13 mouse cellular contexts compared by ENCODE assay signal in the genomic region with DNA sequence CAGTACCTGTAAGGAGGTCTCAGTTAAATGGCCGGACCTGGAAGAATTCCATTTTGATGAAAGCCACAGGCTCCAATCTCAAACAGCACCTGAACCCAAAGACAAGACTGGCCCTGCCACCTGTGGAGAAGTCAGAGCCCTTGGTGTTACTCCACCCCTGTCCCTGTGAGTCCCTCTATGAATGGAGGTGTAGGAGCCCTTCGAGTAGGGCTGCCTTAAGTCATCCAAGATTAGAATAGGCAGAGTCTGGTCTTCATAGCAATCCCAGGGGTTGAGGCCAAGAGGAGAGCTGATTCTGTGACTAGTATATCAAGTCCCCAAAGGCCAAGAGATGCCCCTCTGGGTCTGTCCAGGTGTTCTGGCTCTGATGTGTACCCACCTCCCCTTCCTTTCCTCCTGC. TPM values are rescaled to one million over a fixed set of nuclear protein-coding genes. Genes with fewer than 3 reads are reported as not detected.
A peak's percentile ranks its signal among the peaks of the same experiment; 100 is the strongest.
DNase-seq lines count a peak whose midpoint lies in the region; ATAC-seq lines count a peak whose summit lies in the region.
"Had no signal": no experiment of that assay in that cellular context is flagged by ENCODE, and none has a peak within 500 bp of the region (broad histone marks: within the 10 kb centered on the region; RNA-seq: fewer than 3 reads in every experiment).

No protein-coding gene starts in this region.

- H3K27me3 ChIP-seq in forebrain, embryonic 12.5 days: 0 out of 2 replicates have a peak, but pooled peaks cover 2% of the 10 kb centered on the region
- H3K27me3 ChIP-seq in forebrain, embryonic 13.5 days: no peaks in the 10 kb centered on the region
- H3K27me3 ChIP-seq in lung, embryonic 15.5 days: no peaks in the 10 kb centered on the region
- H3K27me3 ChIP-seq in forebrain, embryonic 16.5 days (replicated peaks; ENCODE audit: control insufficient read depth, insufficient read depth, low read length): no peaks in the 10 kb centered on the region
- no peaks in the 10 kb centered on the region for H3K27me3 ChIP-seq in hindbrain, embryonic 16.5 days (replicated peaks; ENCODE audit: control insufficient read depth, insufficient read depth, low read length)
- H3K27me3 ChIP-seq: embryonic facial prominence, embryonic 15.5 days; intestine, embryonic 15.5 days; megakaryocyte, embryonic 14.5 days had no signal

- WGBS in forebrain, embryonic 12.5 days: 83% methylated on average over 2 of the region's 2 CpGs
- 78% methylated on average over 2 of the region's 2 CpGs for WGBS in forebrain, embryonic 13.5 days
- 90% methylated on average over 2 of the region's 2 CpGs for WGBS in lung, embryonic 15.5 days
- WGBS in forebrain, embryonic 16.5 days: 83% methylated on average over 2 of the region's 2 CpGs
- WGBS in hindbrain, embryonic 16.5 days: 91% methylated on average over 2 of the region's 2 CpGs

- peaks cover 9% of the 10 kb centered on the region; the same call in 1 of the 2 replicates for H3K4me1 ChIP-seq in forebrain, embryonic 12.5 days
- H3K4me1 ChIP-seq in forebrain, embryonic 13.5 days: peaks cover 10% of the 10 kb centered on the region; the same call in 1 of the 2 replicates
- H3K4me1 ChIP-seq in lung, embryonic 15.5 days: no peaks in the 10 kb centered on the region
- H3K4me1 ChIP-seq in forebrain, embryonic 16.5 days (replicated peaks; ENCODE audit: control insufficient read depth, insufficient read depth, low read length): 0 out of 2 replicates have a peak, but pooled peaks cover 4% of the 10 kb centered on the region
- no peaks in the 10 kb centered on the region for H3K4me1 ChIP-seq in hindbrain, embryonic 16.5 days (ENCODE audit: control insufficient read depth, insufficient read depth, low read depth, low read length)
- H3K4me1 ChIP-seq: embryonic facial prominence, embryonic 15.5 days had no signal

- H3K4me3 ChIP-seq in forebrain, embryonic 12.5 days (replicated peaks): no peak overlapping the region
- H3K4me3 ChIP-seq in forebrain, embryonic 13.5 days: no peak overlapping the region
- H3K4me3 ChIP-seq in lung, embryonic 15.5 days: no peak overlapping the region
- no peak overlapping the region for H3K4me3 ChIP-seq in forebrain, embryonic 16.5 days (replicated peaks; ENCODE audit: low read length)
- H3K4me3 ChIP-seq in hindbrain, embryonic 16.5 days (ENCODE audit: low read length): no peak overlapping the region
- H3K4me3 ChIP-seq: embryonic facial prominence, embryonic 15.5 days; intestine, embryonic 15.5 days; layer of hippocampus, adult 2 months; megakaryocyte, embryonic 14.5 days had no signal

- no peak overlapping the region for H3K27ac ChIP-seq in forebrain, embryonic 12.5 days
- H3K27ac ChIP-seq in forebrain, embryonic 13.5 days: no peak overlapping the region
- H3K27ac ChIP-seq in lung, embryonic 15.5 days: no peak overlapping the region
- H3K27ac ChIP-seq in forebrain, embryonic 16.5 days (ENCODE audit: low read length): no peak overlapping the region
- H3K27ac ChIP-seq in hindbrain, embryonic 16.5 days (ENCODE audit: low read depth, low read length): no peak overlapping the region
- H3K27ac ChIP-seq: embryonic facial prominence, embryonic 15.5 days; intestine, embryonic 15.5 days had no signal

- H3K36me3 ChIP-seq in forebrain, embryonic 12.5 days (replicated peaks): peaks cover 6% of the 10 kb centered on the region; the same call in 1 of the 2 replicates
- H3K36me3 ChIP-seq in forebrain, embryonic 13.5 days (ENCODE audit: poor library complexity, severe bottlenecking): peaks cover 21% of the 10 kb centered on the region
- H3K36me3 ChIP-seq in lung, embryonic 15.5 days: no peaks in the 10 kb centered on the region
- peaks cover 3% of the 10 kb centered on the region; the same call in 1 of the 2 replicates for H3K36me3 ChIP-seq in forebrain, embryonic 16.5 days (ENCODE audit: control insufficient read depth, insufficient read depth)
- H3K36me3 ChIP-seq in hindbrain, embryonic 16.5 days (ENCODE audit: control insufficient read depth, insufficient read depth, low read length): no peaks in the 10 kb centered on the region; the same call in 1 of the 2 replicates
- H3K36me3 ChIP-seq: intestine, embryonic 15.5 days had no signal

- DNase-seq in lung, postnatal 25 days (ENCODE audit: low spot score): no peak
- DNase-seq: thymus, adult 18-20 months had no signal

- H3K9ac ChIP-seq in forebrain, embryonic 12.5 days: peak overlapping the region; percentile 9; the same call in 1 of the 2 replicates
- H3K9ac ChIP-seq in forebrain, embryonic 13.5 days: no peak overlapping the region
- H3K9ac ChIP-seq in lung, embryonic 15.5 days: no peak overlapping the region
- H3K9ac ChIP-seq in forebrain, embryonic 16.5 days (replicated peaks; ENCODE audit: low read depth, low read length): no peak overlapping the region
- no peak overlapping the region for H3K9ac ChIP-seq in hindbrain, embryonic 16.5 days (ENCODE audit: low read depth, low read length)
- H3K9ac ChIP-seq: embryonic facial prominence, embryonic 15.5 days; intestine, embryonic 15.5 days had no signal

- H3K9me3 ChIP-seq in forebrain, embryonic 12.5 days: no peaks in the 10 kb centered on the region
- H3K9me3 ChIP-seq in forebrain, embryonic 13.5 days (replicated peaks): no peaks in the 10 kb centered on the region
- no peaks in the 10 kb centered on the region for H3K9me3 ChIP-seq in lung, embryonic 15.5 days
- H3K9me3 ChIP-seq in forebrain, embryonic 16.5 days (ENCODE audit: control insufficient read depth, low read length): no peaks in the 10 kb centered on the region
- H3K9me3 ChIP-seq in hindbrain, embryonic 16.5 days (ENCODE audit: control insufficient read depth, low read length): no peaks in the 10 kb centered on the region
- H3K9me3 ChIP-seq: embryonic facial prominence, embryonic 15.5 days; intestine, embryonic 15.5 days; megakaryocyte, embryonic 14.5 days had no signal

- no peak overlapping the region for H3K4me2 ChIP-seq in forebrain, embryonic 12.5 days
- H3K4me2 ChIP-seq in forebrain, embryonic 13.5 days: no peak overlapping the region
- H3K4me2 ChIP-seq in lung, embryonic 15.5 days: no peak overlapping the region
- H3K4me2 ChIP-seq in forebrain, embryonic 16.5 days (ENCODE audit: low read length): no peak overlapping the region
- no peak overlapping the region for H3K4me2 ChIP-seq in hindbrain, embryonic 16.5 days (ENCODE audit: low read length)
- H3K4me2 ChIP-seq: embryonic facial prominence, embryonic 15.5 days; heart, embryonic 11.5 days; intestine, embryonic 15.5 days had no signal

- no peak for ATAC-seq in forebrain, embryonic 12.5 days (ENCODE audit: low FRiP score)
- no peak for ATAC-seq in forebrain, embryonic 13.5 days
- 0 out of 2 replicates have a peak, but pooled peaks have one; percentile 8 for ATAC-seq in lung, embryonic 15.5 days (ENCODE audit: borderline replicate concordance, extremely low read depth, low FRiP score, low TSS enrichment)
- 0 out of 2 replicates have a peak, but pooled peaks have one; percentile 10 for ATAC-seq in forebrain, embryonic 16.5 days
- ATAC-seq in hindbrain, embryonic 16.5 days: peak; percentile 31
- ATAC-seq in megakaryocyte progenitor cell, adult 5-6 weeks (replicated peaks; ENCODE audit: poor library complexity): no peak

RNA-seq across cellular contexts. Expression of a gene that starts 46.8 kb away (rescaled TPM):
- 259 and 279 TPM in 2 replicates for polyA plus RNA-seq in forebrain, embryonic 12.5 days (2016; fragmentation: Nextera tagmentation; extraction: Ambion mirVana)
- 337 and 338 TPM in 2 replicates for polyA plus RNA-seq in forebrain, embryonic 13.5 days (2015; fragmentation: Nextera tagmentation; extraction: Ambion mirVana)
- polyA plus RNA-seq in lung, embryonic 15.5 days (2015; fragmentation: Nextera tagmentation; extraction: Ambion mirVana): 319 and 324 TPM in 2 replicates
- 396 and 403 TPM in 2 replicates for polyA plus RNA-seq in forebrain, embryonic 16.5 days (2015; fragmentation: Nextera tagmentation; extraction: Ambion mirVana)
- polyA plus RNA-seq in hindbrain, embryonic 16.5 days (2015; fragmentation: Nextera tagmentation; extraction: Ambion mirVana): 441 and 466 TPM in 2 replicates
- 130 and 178 TPM in 2 replicates for total RNA-seq in megakaryocyte progenitor cell, adult 5-6 weeks (2015)
- 84.2 and 91.4 TPM in 2 replicates for total RNA-seq in megakaryocyte progenitor cell, adult 5-6 weeks (2017)

Comparison
In these comparisons a context has a peak if more than half of its experiments do, and no peak if none do; other contexts are left out.
1. ATAC-seq: peak in lung, embryonic 15.5 days (single experiment), forebrain, embryonic 16.5 days (single experiment) and hindbrain, embryonic 16.5 days (single experiment); none in forebrain, embryonic 12.5 days (single experiment), forebrain, embryonic 13.5 days (single experiment) and megakaryocyte progenitor cell, adult 5-6 weeks (single experiment).